Mouse (Mus musculus): ENCODE results near the gene Trmt112. TPM values are rescaled to one million over a fixed set of nuclear protein-coding genes. Genes with fewer than 3 reads are reported as not detected.
"Not testable (repeated sequence)": the region's sequence is repeated elsewhere in the genome, so short reads cannot be mapped to it uniquely, and the experiment has no call there.

Gene Trmt112
- 10 to 100 TPM; 27.8 to 30.3 TPM for total RNA-seq (2021)

- peak; percentile 84 to 85 for DNase-seq
- intact Hi-C loops (cut with DNase I): loop anchor here (2.0 kb wide), 2 partner anchors 39 to 69 kb away; partner anchors contain the start of gene Rps6ka4
Observed at GRCm38 (mm10) chr19:6909507-6910289, at the start of gene Trmt112, which contains the start of gene Prdx5. TSS of gene Trmt112 (plus strand) at chr19:6909698. TSS of gene Prdx5 (minus strand) at chr19:6910106.

- DNase-seq: no peak
- intact Hi-C loops (cut with DNase I): no loop called here
Observed at GRCm38 (mm10) chr19:6859971-6860370, 49.5 kb upstream of the Trmt112 start.

- intact Hi-C loops (cut with DNase I): no loop called here
- DNase-seq: no peak
Observed at GRCm38 (mm10) chr19:6860706-6861105, 48.8 kb upstream of the Trmt112 start.

- intact Hi-C loops (cut with DNase I): no loop called here
Observed at GRCm38 (mm10) chr19:6861451-6861850, 48.0 kb upstream of the Trmt112 start.

GRCm38 (mm10) chr19:6869355-6869754, 40.1 kb upstream of the Trmt112 start:
- peak; percentile 53 for DNase-seq
- intact Hi-C loops (cut with DNase I): no loop called here

More at GRCm38 (mm10) chr19:6861451-6861850, 48.0 kb upstream of the Trmt112 start:
- no peak for DNase-seq

GRCm38 (mm10) chr19:6871574-6872271, 37.8 kb upstream of the Trmt112 start:
- no peak for DNase-seq

GRCm38 (mm10) chr19:6872701-6873100, 36.8 kb upstream of the Trmt112 start:
- intact Hi-C loops (cut with DNase I): no loop called here
- no peak for DNase-seq

More at GRCm38 (mm10) chr19:6871574-6872271, 37.8 kb upstream of the Trmt112 start:
- intact Hi-C loops (cut with DNase I): loop anchor here (2.0 kb wide), 1 partner anchor 37 kb away; the partner anchor contains the start of gene Trmt112

- intact Hi-C loops (cut with DNase I): no loop called here
Observed at GRCm38 (mm10) chr19:6874257-6874656, 35.2 kb upstream of the Trmt112 start.

GRCm38 (mm10) chr19:6875834-6876233, 33.7 kb upstream of the Trmt112 start:
- DNase-seq: no peak
- intact Hi-C loops (cut with DNase I): no loop called here

More at GRCm38 (mm10) chr19:6874257-6874656, 35.2 kb upstream of the Trmt112 start:
- no peak for DNase-seq

- no peak for DNase-seq
- intact Hi-C loops (cut with DNase I): no loop called here
Observed at GRCm38 (mm10) chr19:6876799-6877198, 32.7 kb upstream of the Trmt112 start.

- DNase-seq: no peak
- intact Hi-C loops (cut with DNase I): no loop called here
Observed at GRCm38 (mm10) chr19:6877965-6878364, 31.5 kb upstream of the Trmt112 start.

GRCm38 (mm10) chr19:6892512-6892911, 17.0 kb upstream of the Trmt112 start:
- no peak for DNase-seq
- intact Hi-C loops (cut with DNase I): no loop called here

GRCm38 (mm10) chr19:6893731-6894451, 15.6 kb upstream of the Trmt112 start:
- no peak for DNase-seq
- intact Hi-C loops (cut with DNase I): no loop called here

- DNase-seq; intact Hi-C loops (cut with DNase I): not testable (repeated sequence)
Observed at GRCm38 (mm10) chr19:6895608-6896305, 13.7 kb upstream of the Trmt112 start.

- DNase-seq: no peak
- intact Hi-C loops (cut with DNase I): no loop called here
Observed at GRCm38 (mm10) chr19:6899641-6900040, 9.9 kb upstream of the Trmt112 start.

GRCm38 (mm10) chr19:6903031-6903430, 6.5 kb upstream of the Trmt112 start:
- intact Hi-C loops (cut with DNase I): no loop called here
- no peak for DNase-seq

GRCm38 (mm10) chr19:6904846-6905245, 4.7 kb upstream of the Trmt112 start:
- intact Hi-C loops (cut with DNase I): no loop called here
- DNase-seq: no peak

GRCm38 (mm10) chr19:6905498-6906159, 3.9 kb upstream of the Trmt112 start:
- intact Hi-C loops (cut with DNase I): no loop called here
- DNase-seq: no peak

GRCm38 (mm10) chr19:6906199-6906598, 3.3 kb upstream of the Trmt112 start:
- no peak for DNase-seq
- intact Hi-C loops (cut with DNase I): no loop called here

- DNase-seq: no peak
- intact Hi-C loops (cut with DNase I): no loop called here
Observed at GRCm38 (mm10) chr19:6907094-6907493, 2.4 kb upstream of the Trmt112 start.
